Mouse (Mus musculus) MEL (cell line): Measurements from ENCODE around the gene Rnf157. TPM values are rescaled to one million over a fixed set of nuclear protein-coding genes. Genes with fewer than 3 reads are reported as not detected.

ENCODE experiments used
- DNase-seq: peaks from one replicate; pipeline ENCODE4 v3.0.0; 2011; ENCODE audit warnings: low read depth, low spot score
- H3K27ac ChIP-seq: 2 replicates; pipeline ENCODE4 v1.5.1; 2012; ENCODE audit warnings: low read depth, mild to moderate bottlenecking, control low read depth, low read length, moderate library complexity; ENCODE audit not compliant: control insufficient read depth
- H3K27me3 ChIP-seq, 2 experiments: fragments of 150-350 bp in 1 of 2; sonication (generic) in 1 of 2; 2 replicates each; pipeline ENCODE4 v1.6.1; 2012; ENCODE audit warnings: low read length in 2 of 2, mild to moderate bottlenecking in 2 of 2, improper control_type of control experiment in 1 of 2, moderate library complexity in 1 of 2; ENCODE audit not compliant: insufficient read depth in 2 of 2, control insufficient read depth in 1 of 2
- H3K36me3 ChIP-seq, 2 experiments: 2 replicates each; pipeline ENCODE4 v1.6.1; 2012 to 2014; ENCODE audit warnings: low read length in 2 of 2, improper control_type of control experiment in 1 of 2, inconsistent platforms in 1 of 2, mild to moderate bottlenecking in 1 of 2; ENCODE audit not compliant: insufficient read depth in 2 of 2, control insufficient read depth in 1 of 2
- H3K4me1 ChIP-seq, 2 experiments: fragments of 150-350 bp in 1 of 2; sonication (generic) in 1 of 2; 2 replicates each; pipeline ENCODE4 v1.6.1; 2012; ENCODE audit warnings: low read length in 2 of 2, improper control_type of control experiment in 1 of 2, mild to moderate bottlenecking in 1 of 2; ENCODE audit not compliant: insufficient read depth in 2 of 2, control insufficient read depth in 1 of 2
- H3K4me3 ChIP-seq, 2 experiments: fragments of 150-350 bp in 1 of 2; sonication (generic) in 1 of 2; 2 replicates each; pipeline ENCODE4 v1.5.1; 2012; ENCODE audit warnings: low read depth in 2 of 2, low read length in 2 of 2, mild to moderate bottlenecking in 2 of 2, moderate library complexity in 2 of 2, control low read depth in 1 of 2, improper control_type of control experiment in 1 of 2; ENCODE audit not compliant: control insufficient read depth in 1 of 2, insufficient read depth in 1 of 2
- H3K79me2 ChIP-seq: 2 replicates; pipeline ENCODE4 v1.6.1; 2012; ENCODE audit warnings: mild to moderate bottlenecking, low read length, moderate library complexity; ENCODE audit not compliant: control insufficient read depth, poor library complexity, insufficient read depth
- H3K9ac ChIP-seq: 2 replicates; pipeline ENCODE4 v1.6.1; 2012; ENCODE audit warnings: low read depth, mild to moderate bottlenecking, control low read depth, low read length, moderate library complexity; ENCODE audit not compliant: control insufficient read depth, poor library complexity, severe bottlenecking
- H3K9me3 ChIP-seq: fragments of 150-350 bp; sonication (generic); replicated peaks from 2 replicates; pipeline ENCODE4 v1.6.1; 2012; ENCODE audit warnings: mild to moderate bottlenecking, low read length, improper control_type of control experiment, moderate library complexity; ENCODE audit not compliant: insufficient read depth
- CHD1 ChIP-seq: IDR thresholded peaks from 2 replicates; pipeline ENCODE4 v1.6.1; 2012; ENCODE audit warnings: low read depth, mild to moderate bottlenecking, inconsistent platforms, low read length, improper control_type of control experiment
- E2F4 ChIP-seq: IDR thresholded peaks from 2 replicates; pipeline ENCODE4 v1.6.1; 2011; ENCODE audit warnings: low read depth, low read length, improper control_type of control experiment, borderline replicate concordance
- EP300 ChIP-seq, 2 experiments: IDR thresholded peaks; 2 replicates each; pipeline ENCODE4 v1.6.1; 2011; ENCODE audit warnings: improper control_type of control experiment in 2 of 2, low read length in 2 of 2, low read depth in 1 of 2, mild to moderate bottlenecking in 1 of 2
- ETS1 ChIP-seq: IDR thresholded peaks from 2 replicates; pipeline ENCODE4 v1.6.1; 2012; ENCODE audit warnings: low read depth, mild to moderate bottlenecking, inconsistent platforms, low read length, improper control_type of control experiment, moderate library complexity
- JUND ChIP-seq: IDR thresholded peaks from 2 replicates; pipeline ENCODE4 v1.6.1; 2011; ENCODE audit warnings: low read depth, mild to moderate bottlenecking, improper control_type of control experiment, low read length
- MAX ChIP-seq: IDR thresholded peaks from 2 replicates; pipeline ENCODE4 v1.6.1; 2011; ENCODE audit warnings: low read length, improper control_type of control experiment
- MAZ ChIP-seq: IDR thresholded peaks from 2 replicates; pipeline ENCODE4 v1.6.1; 2012; ENCODE audit warnings: low read depth, mild to moderate bottlenecking, inconsistent platforms, low read length, improper control_type of control experiment
- MXI1 ChIP-seq: IDR thresholded peaks from 2 replicates; pipeline ENCODE4 v1.6.1; 2011; ENCODE audit warnings: mild to moderate bottlenecking, low read depth, low read length, improper control_type of control experiment
- MYB ChIP-seq: IDR thresholded peaks from 2 replicates; pipeline ENCODE4 v1.6.1; 2011; ENCODE audit warnings: mild to moderate bottlenecking, low read depth, low read length, improper control_type of control experiment
- POLR2AphosphoS5 ChIP-seq: IDR thresholded peaks from 2 replicates; pipeline ENCODE4 v1.6.1; 2012; ENCODE audit warnings: low read depth, borderline replicate concordance, mild to moderate bottlenecking, inconsistent platforms, low read length, moderate library complexity, mixed read lengths
- TAL1 ChIP-seq: IDR thresholded peaks from 2 replicates; pipeline ENCODE4 v1.6.1; 2012; ENCODE audit warnings: mild to moderate bottlenecking, inconsistent platforms, low read length, moderate library complexity, mixed read lengths
- TBP ChIP-seq: IDR thresholded peaks from 2 replicates; pipeline ENCODE4 v1.8.0; 2011; ENCODE audit warnings: low read depth, low read length, improper control_type of control experiment
- TCF12 ChIP-seq: IDR thresholded peaks from 2 replicates; pipeline ENCODE4 v1.6.1; 2014; ENCODE audit warnings: low read depth, mild to moderate bottlenecking, inconsistent platforms, low read length, improper control_type of control experiment, moderate library complexity
- UBTF ChIP-seq: IDR thresholded peaks from 2 replicates; pipeline ENCODE4 v1.6.1; 2012; ENCODE audit warnings: low read depth, mild to moderate bottlenecking, inconsistent platforms, low read length, improper control_type of control experiment, moderate library complexity, borderline replicate concordance; ENCODE audit not compliant: insufficient read depth
- ZC3H11A ChIP-seq: IDR thresholded peaks from 2 replicates; pipeline ENCODE4 v1.6.1; 2012; ENCODE audit warnings: low read depth, mild to moderate bottlenecking, inconsistent platforms, low read length, improper control_type of control experiment
- ZKSCAN1 ChIP-seq: IDR thresholded peaks from 2 replicates; pipeline ENCODE4 v1.6.1; 2012; ENCODE audit warnings: low read depth, mild to moderate bottlenecking, inconsistent platforms, low read length, improper control_type of control experiment, moderate library complexity
- ZNF384 ChIP-seq: IDR thresholded peaks from 2 replicates; pipeline ENCODE4 v1.6.1; 2012; ENCODE audit warnings: low read depth, mild to moderate bottlenecking, inconsistent platforms, low read length, improper control_type of control experiment
- polyA plus RNA-seq, 2 experiments: library from polyadenylated mRNA; stranded (reverse) in 1 of 2; unstranded in 1 of 2; fragments of >175 nt in 1 of 2; fragments of >200 nt in 1 of 2; gene quantifications; 2 replicates each; pipeline versions ENCODE4 v1.2.1 to v1.2.4; 2012; ENCODE audit warnings: low replicate concordance in 2 of 2, low read depth in 1 of 2; ENCODE audit not compliant: insufficient read length in 2 of 2, insufficient read depth in 1 of 2, missing spikeins in 1 of 2
- total RNA-seq: library from RNA; depleted of rRNA; stranded (reverse); fragments of 300-350 nt; gene quantifications from 2 replicates; pipeline ENCODE4 v1.2.3, GENCODE M21; 2012

Rnf157 gene
- total and polyA plus RNA-seq, 3 experiments, result 7.5 to 10.9 TPM; not detected in 1

- no peaks in the 10 kb centered on the region for H3K79me2 ChIP-seq
- no peak overlapping the region for H3K9ac ChIP-seq
- H3K4me3 ChIP-seq, result no peak overlapping the region
Observed at GRCm38 (mm10) chr11:116376945-116377661, 35.7 kb downstream of the Rnf157 start.

GRCm38 (mm10) chr11:116371894-116372450 is 40.9 kb downstream of the Rnf157 start:
- peak; percentile 42 for DNase-seq
- no peak overlapping the region for H3K27ac ChIP-seq
- H3K27me3 ChIP-seq, result no peaks in the 10 kb centered on the region

More at GRCm38 (mm10) chr11:116376945-116377661, 35.7 kb downstream of the Rnf157 start:
- H3K27me3 ChIP-seq, result no peaks in the 10 kb centered on the region
- H3K9me3 ChIP-seq, result no peaks in the 10 kb centered on the region
- no peak for DNase-seq
- TF ChIP-seq MXI1 (no peak), TAL1 (no peak), CHD1 (no peak), MYB (no peak), ZC3H11A (no peak), ZNF384 (no peak), ETS1 (no peak), MAZ (no peak), JUND (no peak), TCF12 (no peak), EP300 (IDR thresholded peaks at IDR 0.05; ENCODE audit: low read depth in 1 of 2, low read length in 2 of 2) (no peak), UBTF (no peak), E2F4 (no peak)
- H3K27ac ChIP-seq, result no peak overlapping the region
- H3K4me1 ChIP-seq, result no peaks in the 10 kb centered on the region
- peaks cover 0 to 2% of the 10 kb centered on the region in 2 experiments; a peak in 1 of 4 replicates for H3K36me3 ChIP-seq

More at GRCm38 (mm10) chr11:116371894-116372450, 40.9 kb downstream of the Rnf157 start:
- TF ChIP-seq MXI1 (no peak), ZKSCAN1 (no peak), POLR2AphosphoS5 (no peak), TBP (no peak), MAX (no peak), MYB (no peak)
- no peak overlapping the region for H3K9ac ChIP-seq
- no peaks in the 10 kb centered on the region for H3K79me2 ChIP-seq
- H3K4me3 ChIP-seq, result no peak overlapping the region
- H3K4me1 ChIP-seq, result peaks cover 14 to 22% of the 10 kb centered on the region in 2 experiments
- peaks cover 0 to 11% of the 10 kb centered on the region in 2 experiments; a peak in 2 of 4 replicates for H3K36me3 ChIP-seq
- no peaks in the 10 kb centered on the region for H3K9me3 ChIP-seq
